Mouse (Mus musculus) testis, adult 2 months (tissue): Measurements from ENCODE around the gene Rrp1b. TPM values are rescaled to one million over a fixed set of nuclear protein-coding genes. Genes with fewer than 3 reads are reported as not detected.
A peak's percentile ranks its signal among the peaks of the same experiment; 100 is the strongest.

ENCODE experiments used
- H3K27ac ChIP-seq: fragments of 200-500 bp; 2 replicates; pipeline ENCODE4 v1.5.1; 2012; ENCODE audit warnings: low read depth, low read length; ENCODE audit not compliant: control insufficient read depth, insufficient read depth
- H3K27me3 ChIP-seq: fragments of 200-500 bp; 2 replicates; pipeline ENCODE4 v1.6.1; 2012; ENCODE audit warnings: mild to moderate bottlenecking, low read length, moderate library complexity; ENCODE audit not compliant: control insufficient read depth, insufficient read depth
- H3K36me3 ChIP-seq: fragments of 200-500 bp; 2 replicates; pipeline ENCODE4 v1.6.1; 2012; ENCODE audit warnings: mild to moderate bottlenecking, low read length; ENCODE audit not compliant: control insufficient read depth, insufficient read depth
- H3K4me1 ChIP-seq: fragments of 200-500 bp; 2 replicates; pipeline ENCODE4 v1.6.1; 2012; ENCODE audit warnings: low read length; ENCODE audit not compliant: control insufficient read depth, insufficient read depth
- H3K4me3 ChIP-seq: fragments of 200-500 bp; 2 replicates; pipeline ENCODE4 v1.5.1; 2012; ENCODE audit warnings: low read depth, mild to moderate bottlenecking, low read length, moderate library complexity, mixed read lengths; ENCODE audit not compliant: control insufficient read depth
- CTCF ChIP-seq: fragments of 200-500 bp; IDR thresholded peaks from 2 replicates; pipeline ENCODE4 v1.5.1; 2012; ENCODE audit warnings: low read depth, mild to moderate bottlenecking, inconsistent platforms, low read length, moderate library complexity; ENCODE audit not compliant: control insufficient read depth, insufficient read depth, insufficient replicate concordance
- POLR2A ChIP-seq: fragments of 200-500 bp; IDR thresholded peaks from 2 replicates; pipeline ENCODE4 v1.6.1; 2012; ENCODE audit warnings: low read depth, mild to moderate bottlenecking, inconsistent platforms, low read length, moderate library complexity; ENCODE audit not compliant: control insufficient read depth
- polyA plus RNA-seq: library from polyadenylated mRNA; depleted of rRNA; stranded (reverse); fragments of >200 nt; gene quantifications from 2 replicates; pipeline ENCODE4 v1.2.3, GENCODE M21; 2012

The Rrp1b gene
- polyA plus RNA-seq, 1 experiment, result 6.7 TPM

DNA sequence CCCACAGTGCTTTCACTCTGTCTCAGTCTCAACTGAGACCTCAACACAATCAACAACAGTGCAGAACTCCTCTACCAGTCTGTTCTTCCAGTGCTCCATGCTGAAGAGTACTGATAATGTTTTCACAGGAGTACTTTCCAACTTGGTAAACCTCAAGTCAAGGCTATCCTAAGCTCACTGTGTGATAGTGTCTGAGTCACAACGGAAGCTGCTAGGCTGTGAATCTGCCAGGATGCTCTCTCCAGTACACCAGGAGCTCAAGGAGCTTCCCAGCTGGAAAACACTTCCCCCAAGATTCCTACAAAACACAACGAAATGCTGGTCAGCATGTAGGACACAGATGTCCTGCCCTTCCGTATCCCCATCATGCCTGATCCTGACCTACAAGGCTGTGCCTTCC, 7.6 kb upstream of the Rrp1b start:
- TF ChIP-seq POLR2A, result no peak
- TF ChIP-seq CTCF, result no peak
- Histone ChIP-seq H3K27ac (no peak overlapping the region), H3K36me3 (peaks cover 2% of the 10 kb centered on the region), H3K4me3 (no peak overlapping the region), H3K4me1 (no peaks in the 10 kb centered on the region), H3K27me3 (no peaks in the 10 kb centered on the region)

- Histone ChIP-seq H3K4me1 (peaks cover 13% of the 10 kb centered on the region), H3K27ac (no peak overlapping the region), H3K4me3 (no peak overlapping the region), H3K36me3 (peaks cover 2% of the 10 kb centered on the region), H3K27me3 (no peaks in the 10 kb centered on the region)
- TF ChIP-seq CTCF, result no peak
Measured at GRCm38 (mm10) chr17:32031684-32032083, 4.2 kb upstream of the Rrp1b start.

- TF ChIP-seq CTCF (no peak), POLR2A (peak; percentile 69; the same call in 1 of the 2 replicates)
- peak overlapping the region; percentile 64 for H3K27ac ChIP-seq
- no peaks in the 10 kb centered on the region for H3K27me3 ChIP-seq
- peak overlapping the region; percentile 82 for H3K4me3 ChIP-seq
- H3K4me1 ChIP-seq, result peaks cover 17% of the 10 kb centered on the region
- H3K36me3 ChIP-seq, result no peaks in the 10 kb centered on the region; the same call in 1 of the 2 replicates
Measured at GRCm38 (mm10) chr17:32034322-32034721, 1.6 kb upstream of the Rrp1b start.

DNA sequence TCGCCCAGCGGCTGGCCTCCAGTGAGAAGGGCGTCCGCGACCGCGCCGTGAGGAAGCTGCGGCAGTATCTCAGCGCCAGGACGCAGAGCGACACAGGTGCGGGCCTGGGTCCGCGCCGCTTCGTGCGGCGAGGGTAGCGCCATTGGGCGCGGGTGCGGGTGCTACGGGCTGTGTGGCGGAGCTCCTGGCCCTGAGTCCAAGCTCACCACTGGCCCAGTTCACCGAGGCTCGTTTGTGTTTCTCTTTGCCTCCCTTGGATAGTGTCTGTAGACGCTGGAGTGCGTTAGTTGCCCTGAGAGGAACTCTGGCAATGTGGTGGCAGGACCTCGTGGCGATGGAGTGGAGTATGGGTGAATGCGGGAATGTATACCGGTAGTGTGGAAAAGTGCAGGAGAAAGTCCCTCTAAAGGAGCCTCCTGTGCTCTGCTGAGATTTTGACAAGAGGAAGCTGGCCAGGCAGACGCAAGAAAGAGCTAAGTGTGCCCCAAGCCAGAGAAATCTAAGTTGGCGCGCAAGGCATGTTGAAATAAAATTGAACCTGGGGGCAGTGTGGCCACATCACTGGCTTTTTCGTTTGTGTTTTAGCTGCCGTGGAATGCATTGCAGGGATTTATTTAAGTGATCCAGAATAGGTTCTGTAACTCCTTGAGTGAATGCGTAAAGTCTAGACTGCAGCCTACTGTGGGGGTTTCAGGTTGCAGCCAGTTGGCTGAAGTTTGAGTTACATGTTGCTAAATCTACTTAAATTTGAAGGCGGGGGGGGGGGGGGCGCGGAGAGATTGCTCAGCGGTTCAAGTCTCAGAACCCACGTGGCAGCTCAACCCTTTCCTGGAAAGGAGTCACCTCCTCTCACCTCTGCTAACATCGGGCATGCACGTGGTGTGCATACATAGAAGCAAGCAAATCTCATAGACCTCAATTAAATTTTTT, 874 bp downstream of the Rrp1b start:
- H3K36me3 ChIP-seq, result no peaks in the 10 kb centered on the region
- peaks cover 17% of the 10 kb centered on the region for H3K4me1 ChIP-seq
- H3K27me3 ChIP-seq, result no peaks in the 10 kb centered on the region
- peak overlapping the region; percentile 61 for H3K27ac ChIP-seq
- H3K4me3 ChIP-seq, result peak overlapping the region; percentile 97
- TF ChIP-seq POLR2A (no peak; the same call in none of the 2 replicates), CTCF (no peak)

DNA sequence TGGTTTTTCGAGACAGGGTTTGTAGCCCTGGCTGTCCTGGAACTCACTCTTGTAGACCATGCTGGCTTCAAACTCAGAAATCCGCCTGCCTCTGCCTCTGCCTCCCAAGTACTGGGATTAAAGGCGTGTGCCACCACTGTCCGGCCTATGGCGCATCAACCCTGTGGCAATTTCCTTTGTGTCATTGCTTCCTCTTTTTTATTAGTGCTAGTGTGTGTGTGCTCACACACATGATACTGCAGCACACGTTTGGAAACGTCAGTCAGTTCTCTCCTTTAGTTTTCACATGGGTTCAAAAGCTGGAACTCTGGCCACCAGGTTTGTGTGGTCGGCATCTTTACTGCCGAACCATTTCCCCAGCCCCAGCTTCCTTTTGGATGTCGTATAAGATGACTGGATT, 4.4 kb downstream of the Rrp1b start:
- TF ChIP-seq POLR2A, result no peak
- Histone ChIP-seq H3K4me3 (no peak overlapping the region), H3K27me3 (no peaks in the 10 kb centered on the region), H3K27ac (no peak overlapping the region), H3K36me3 (no peaks in the 10 kb centered on the region), H3K4me1 (peaks cover 11% of the 10 kb centered on the region)

DNA sequence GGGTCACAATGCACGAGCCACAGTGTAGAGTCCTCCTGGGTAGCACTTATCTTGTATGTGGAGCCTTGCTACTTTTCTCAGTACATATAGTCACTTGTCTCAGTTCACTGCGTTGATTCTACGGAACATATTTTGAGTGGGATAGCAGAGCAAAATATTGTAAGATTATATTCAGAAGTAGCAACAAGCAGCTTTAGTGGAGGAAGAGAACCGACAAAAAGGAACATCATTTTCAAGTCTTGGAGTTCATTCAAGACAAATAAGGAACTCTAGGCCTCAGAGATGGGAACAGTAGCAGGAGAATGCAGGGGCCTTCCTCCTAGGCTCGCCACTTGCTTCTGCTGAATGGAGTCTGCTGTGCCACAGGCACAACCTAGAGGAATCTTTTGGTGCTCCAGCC, 10.6 kb downstream of the Rrp1b start:
- Histone ChIP-seq H3K27ac (no peak overlapping the region), H3K27me3 (no peaks in the 10 kb centered on the region), H3K36me3 (peaks cover 4% of the 10 kb centered on the region), H3K4me3 (no peak overlapping the region), H3K4me1 (no peaks in the 10 kb centered on the region)
- no peak for TF ChIP-seq CTCF
- TF ChIP-seq POLR2A, result no peak

- Histone ChIP-seq H3K4me1 (no peaks in the 10 kb centered on the region), H3K36me3 (peaks cover 4% of the 10 kb centered on the region)
- TF ChIP-seq CTCF, result no peak
- no peak for TF ChIP-seq POLR2A
Measured at GRCm38 (mm10) chr17:32048351-32048750, 12.5 kb downstream of the Rrp1b start.

More at GRCm38 (mm10) chr17:32048351-32048750, 12.5 kb downstream of the Rrp1b start:
- no peaks in the 10 kb centered on the region for H3K27me3 ChIP-seq
- no peak overlapping the region for H3K4me3 ChIP-seq
- no peak overlapping the region for H3K27ac ChIP-seq
